Mouse (Mus musculus) regulatory T cell (primary cell): ENCODE results near the gene Rpl14.

Experiments used
- in situ Hi-C: fragments of 300-600 bp; cut with MboI, MseI; formaldehyde crosslinking; loops from one replicate; pipeline ENCODE4 v1.15.1; 2025; ENCODE audit warnings: high pct_unique_total_duplicates

Rpl14 gene

GRCm38 (mm10) chr9:120602839-120603511 lies 31.7 kb downstream of the Rpl14 start:
- in situ Hi-C loops = loop anchor here (10.0 kb wide), 1 partner anchor 1782 kb away; no protein-coding TSS in a partner anchor

- in situ Hi-C loops = loop anchor here (10.0 kb wide), 1 partner anchor 1781 kb away; no protein-coding TSS in a partner anchor
Observed at GRCm38 (mm10) chr9:120603512-120603908, 32.3 kb downstream of the Rpl14 start.

- in situ Hi-C loops = loop anchor here (10.0 kb wide), 1 partner anchor 1781 kb away; no protein-coding TSS in a partner anchor
Observed at GRCm38 (mm10) chr9:120603956-120604355, 32.7 kb downstream of the Rpl14 start.

GRCm38 (mm10) chr9:120611055-120611454 lies 39.8 kb downstream of the Rpl14 start:
- in situ Hi-C loops = loop anchor here (5.0 kb wide), 1 partner anchor 51 kb away; no protein-coding TSS in a partner anchor

- in situ Hi-C loops = loop anchor here (5.0 kb wide), 1 partner anchor 48 kb away; no protein-coding TSS in a partner anchor
Observed at GRCm38 (mm10) chr9:120614059-120614458, 42.8 kb downstream of the Rpl14 start.

- in situ Hi-C loops = no loop called here
Observed at GRCm38 (mm10) chr9:120618101-120618500, 46.9 kb downstream of the Rpl14 start.

- in situ Hi-C loops = no loop called here
Observed at GRCm38 (mm10) chr9:120619347-120619708, 48.1 kb downstream of the Rpl14 start.

- in situ Hi-C loops = no loop called here
Observed at GRCm38 (mm10) chr9:120619709-120620408, 48.6 kb downstream of the Rpl14 start.

- in situ Hi-C loops = no loop called here
Observed at GRCm38 (mm10) chr9:120620409-120620745, 49.1 kb downstream of the Rpl14 start.
